Mouse (Mus musculus) G1E (cell line): ENCODE data around the gene 1110008L16Rik. TPM values are rescaled to one million over a fixed set of nuclear protein-coding genes. Genes with fewer than 3 reads are reported as not detected.
A peak's percentile ranks its signal among the peaks of the same experiment; 100 is the strongest.
"Not testable (repeated sequence)": the region's sequence is repeated elsewhere in the genome, so short reads cannot be mapped to it uniquely, and the experiment has no call there.

Source experiments
- ATAC-seq: 2 replicates; pipeline ENCODE4 v1.8.0; 2016; ENCODE audit warnings: mild to moderate bottlenecking; ENCODE audit not compliant: insufficient number of reproducible peaks, poor library complexity, low FRiP score, severe bottlenecking; ENCODE audit errors: extremely low read depth
- DNase-seq: peaks from one replicate; pipeline ENCODE4 v3.0.0; 2012; ENCODE audit warnings: low spot score
- H3K27me3 ChIP-seq: 2 replicates; pipeline ENCODE4 v1.6.1; 2012; ENCODE audit warnings: mild to moderate bottlenecking, low read length, inconsistent platforms; ENCODE audit not compliant: insufficient read depth
- H3K36me3 ChIP-seq: replicated peaks from 2 replicates; pipeline ENCODE3; 2012; ENCODE audit warnings: mild to moderate bottlenecking, inconsistent platforms
- H3K4me1 ChIP-seq: 2 replicates; pipeline ENCODE4 v1.6.1; 2012; ENCODE audit warnings: low read depth, low read length, inconsistent platforms, mixed read lengths; ENCODE audit not compliant: insufficient read depth
- H3K4me3 ChIP-seq: 2 replicates; pipeline ENCODE4 v1.5.1; 2012; ENCODE audit warnings: low read depth, mild to moderate bottlenecking, inconsistent platforms, low read length, moderate library complexity, mixed read lengths
- H3K9me3 ChIP-seq: replicated peaks from 2 replicates; pipeline ENCODE4 v1.6.1; 2012; ENCODE audit warnings: inconsistent platforms
- CTCF ChIP-seq: IDR thresholded peaks from 2 replicates; pipeline ENCODE4 v1.5.1; 2012; ENCODE audit warnings: low read depth, low read length, inconsistent platforms, mixed read lengths
- GATA1 ChIP-seq: IDR thresholded peaks from 2 replicates; pipeline ENCODE4 v1.6.1; 2012; ENCODE audit warnings: borderline replicate concordance, low read length, inconsistent platforms, mixed read lengths
- GATA2 ChIP-seq: IDR thresholded peaks from 2 replicates; pipeline ENCODE4 v1.6.1; 2012; ENCODE audit warnings: low read depth, low read length, inconsistent platforms, borderline replicate concordance
- POLR2AphosphoS5 ChIP-seq: IDR thresholded peaks from 2 replicates; pipeline ENCODE4 v1.6.1; 2012; ENCODE audit warnings: low read depth, low read length, inconsistent platforms; ENCODE audit not compliant: insufficient replicate concordance
- TAL1 ChIP-seq: conservative IDR thresholded peaks from 2 replicates; pipeline ENCODE4 v1.6.1; 2012; ENCODE audit warnings: low read depth, low read length, inconsistent platforms, mixed read lengths
- polyA plus RNA-seq: library from polyadenylated mRNA; stranded (reverse); fragments of >175 nt; gene quantifications from 2 replicates; pipeline ENCODE4 v1.2.3, GENCODE M21; 2012
- total RNA-seq, 2 experiments: library from RNA; stranded (forward) in 1 of 2; stranded (reverse) in 1 of 2; fragments of 200-1000 nt in 1 of 2; fragments of >200 nt in 1 of 2; fragmentation: Nextera tagmentation in 1 of 2; gene quantifications; 2 replicates each; pipeline ENCODE4 v1.2.3; 2014 to 2017

Gene 1110008L16Rik
- total and polyA plus RNA-seq, 3 experiments = 4.0 to 50.0 (median 40.4) TPM

- H3K9me3 ChIP-seq = no peaks in the 10 kb centered on the region
- peaks cover 33% of the 10 kb centered on the region for H3K4me1 ChIP-seq
- H3K36me3 ChIP-seq = peaks cover 47% of the 10 kb centered on the region
- H3K4me3 ChIP-seq = no peak overlapping the region
- TF ChIP-seq TAL1 (no peak), CTCF (no peak), GATA1 (no peak), GATA2 (no peak), POLR2AphosphoS5 (no peak)
- DNase-seq = no peak
- ATAC-seq = no peak
- H3K27me3 ChIP-seq = no peaks in the 10 kb centered on the region
Observed at GRCm38 (mm10) chr12:55333662-55334061, 34.3 kb downstream of the 1110008L16Rik start.

- not testable (repeated sequence) for H3K4me3 ChIP-seq, H3K27me3 ChIP-seq, DNase-seq, H3K9me3 ChIP-seq, ATAC-seq
- H3K4me1 ChIP-seq = peaks cover 22% of the 10 kb centered on the region
- H3K36me3 ChIP-seq = peaks cover 50% of the 10 kb centered on the region
Observed at GRCm38 (mm10) chr12:55338490-55338889, 39.1 kb downstream of the 1110008L16Rik start.

GRCm38 (mm10) chr12:55343045-55343444 lies 43.7 kb downstream of the 1110008L16Rik start:
- not testable (repeated sequence) for ATAC-seq, H3K9me3 ChIP-seq, DNase-seq, H3K27me3 ChIP-seq, H3K4me3 ChIP-seq
- Histone ChIP-seq H3K36me3 (peaks cover 69% of the 10 kb centered on the region), H3K4me1 (peaks cover 19% of the 10 kb centered on the region)

- Histone ChIP-seq H3K9me3 (no peaks in the 10 kb centered on the region), H3K4me1 (peaks cover 26% of the 10 kb centered on the region), H3K36me3 (peaks cover 64% of the 10 kb centered on the region), H3K27me3 (no peaks in the 10 kb centered on the region), H3K4me3 (no peak overlapping the region)
- TF ChIP-seq GATA2 (no peak), CTCF (no peak), POLR2AphosphoS5 (no peak), TAL1 (no peak), GATA1 (no peak)
- DNase-seq (no peak), ATAC-seq (no peak)
Observed at GRCm38 (mm10) chr12:55343998-55344397, 44.6 kb downstream of the 1110008L16Rik start.

- no peak for ATAC-seq
- no peaks in the 10 kb centered on the region for H3K9me3 ChIP-seq
- H3K36me3 ChIP-seq = peaks cover 61% of the 10 kb centered on the region
- H3K27me3 ChIP-seq = no peaks in the 10 kb centered on the region
- no peak overlapping the region for H3K4me3 ChIP-seq
- TF ChIP-seq GATA2 (no peak), CTCF (no peak), GATA1 (no peak), POLR2AphosphoS5 (no peak), TAL1 (no peak)
- no peak for DNase-seq
- peaks cover 31% of the 10 kb centered on the region for H3K4me1 ChIP-seq
Observed at GRCm38 (mm10) chr12:55344583-55344982, 45.2 kb downstream of the 1110008L16Rik start.

GRCm38 (mm10) chr12:55353423-55353822 lies 54.0 kb downstream of the 1110008L16Rik start:
- Histone ChIP-seq H3K9me3 (no peaks in the 10 kb centered on the region), H3K27me3 (no peaks in the 10 kb centered on the region), H3K4me1 (peaks cover 23% of the 10 kb centered on the region), H3K4me3 (no peak overlapping the region), H3K36me3 (peaks cover 55% of the 10 kb centered on the region)
- no peak for TF ChIP-seq GATA2
- no peak for TF ChIP-seq TAL1
- no peak for TF ChIP-seq POLR2AphosphoS5
- TF ChIP-seq CTCF = no peak
- no peak for TF ChIP-seq GATA1
- ATAC-seq (no peak), DNase-seq (no peak)

- ATAC-seq = peak; percentile 63
- Histone ChIP-seq H3K36me3 (peaks cover 60% of the 10 kb centered on the region), H3K9me3 (no peaks in the 10 kb centered on the region), H3K4me1 (peaks cover 15% of the 10 kb centered on the region; the same call in 1 of the 2 replicates), H3K4me3 (no peak overlapping the region), H3K27me3 (no peaks in the 10 kb centered on the region)
- TF ChIP-seq GATA2 (no peak), POLR2AphosphoS5 (no peak), TAL1 (no peak), GATA1 (no peak), CTCF (no peak)
- DNase-seq = peak; percentile 38
Observed at GRCm38 (mm10) chr12:55354904-55355303, 55.5 kb downstream of the 1110008L16Rik start.
